Mouse (Mus musculus) liver, adult 2 months (tissue): Measurements from ENCODE around the gene Clpx. TPM values are rescaled to one million over a fixed set of nuclear protein-coding genes. Genes with fewer than 3 reads are reported as not detected.
"Not testable (repeated sequence)": the region's sequence is repeated elsewhere in the genome, so short reads cannot be mapped to it uniquely, and the experiment has no call there.

Experiments
- DNase-seq: peaks from one replicate; pipeline ENCODE4 v3.0.0-alpha.2; 2011; ENCODE audit warnings: low read depth, low spot score; ENCODE audit errors: extremely low read depth
- H3K27ac ChIP-seq: fragments of 200-500 bp; replicated peaks from 2 replicates; pipeline ENCODE4 v1.5.1; 2012; ENCODE audit warnings: low read depth, mild to moderate bottlenecking, control low read depth, inconsistent platforms, low read length; ENCODE audit not compliant: insufficient read depth
- H3K27me3 ChIP-seq: fragments of 200-500 bp; 2 replicates; pipeline ENCODE4 v1.6.1; 2012; ENCODE audit warnings: mild to moderate bottlenecking, moderate library complexity, low read length, inconsistent platforms; ENCODE audit not compliant: control insufficient read depth, insufficient read depth
- H3K36me3 ChIP-seq: fragments of 200-500 bp; 2 replicates; pipeline ENCODE4 v1.6.1; 2012; ENCODE audit warnings: low read length, inconsistent platforms; ENCODE audit not compliant: control insufficient read depth, insufficient read depth
- H3K4me1 ChIP-seq: fragments of 200-500 bp; 2 replicates; pipeline ENCODE4 v1.6.1; 2011; ENCODE audit warnings: low read length; ENCODE audit not compliant: control insufficient read depth, insufficient read depth
- H3K4me3 ChIP-seq: fragments of 200-500 bp; 2 replicates; pipeline ENCODE4 v1.5.1; 2011; ENCODE audit warnings: low read depth, mild to moderate bottlenecking, control low read depth, low read length, moderate library complexity; ENCODE audit not compliant: insufficient read depth
- H3K79me2 ChIP-seq: fragments of 200-500 bp; 2 replicates; pipeline ENCODE4 v1.6.1; 2012; ENCODE audit warnings: inconsistent platforms, mild to moderate bottlenecking, low read length, moderate library complexity; ENCODE audit not compliant: control insufficient read depth, insufficient read depth
- H3K9ac ChIP-seq: fragments of 200-500 bp; 2 replicates; pipeline ENCODE4 v1.6.1; 2012; ENCODE audit warnings: low read depth, mild to moderate bottlenecking, control low read depth, inconsistent platforms, low read length
- CTCF ChIP-seq: fragments of 200-500 bp; IDR thresholded peaks from 2 replicates; pipeline ENCODE4 v1.5.1; 2011; ENCODE audit warnings: low read depth, low read length, control low read depth
- POLR2A ChIP-seq: fragments of 200-500 bp; IDR thresholded peaks from 2 replicates; pipeline ENCODE4 v1.6.1; 2011; ENCODE audit warnings: low read length, control low read depth; ENCODE audit not compliant: insufficient read depth; ENCODE audit errors: extremely low read depth
- WGBS: fragments of 180-500 bp; shearing (Covaris S2); methylation state at CpG from one replicate; pipeline ENCODE4 v1.1.7; 2018; 5-methylcytosine and 5-hydroxymethylcytosine counted together
- polyA plus RNA-seq: library from polyadenylated mRNA; depleted of rRNA; stranded (reverse); fragments of >200 nt; gene quantifications from 2 replicates; pipeline ENCODE4 v1.2.3, GENCODE M21; 2012
- total RNA-seq: library from RNA; depleted of rRNA; stranded (reverse); fragments of >200 nt; gene quantifications from 2 replicates; pipeline ENCODE4 v1.2.3, GENCODE M21; 2014

Gene Clpx
- total and polyA plus RNA-seq, 2 experiments: 39.2 to 56.1 TPM

DNA sequence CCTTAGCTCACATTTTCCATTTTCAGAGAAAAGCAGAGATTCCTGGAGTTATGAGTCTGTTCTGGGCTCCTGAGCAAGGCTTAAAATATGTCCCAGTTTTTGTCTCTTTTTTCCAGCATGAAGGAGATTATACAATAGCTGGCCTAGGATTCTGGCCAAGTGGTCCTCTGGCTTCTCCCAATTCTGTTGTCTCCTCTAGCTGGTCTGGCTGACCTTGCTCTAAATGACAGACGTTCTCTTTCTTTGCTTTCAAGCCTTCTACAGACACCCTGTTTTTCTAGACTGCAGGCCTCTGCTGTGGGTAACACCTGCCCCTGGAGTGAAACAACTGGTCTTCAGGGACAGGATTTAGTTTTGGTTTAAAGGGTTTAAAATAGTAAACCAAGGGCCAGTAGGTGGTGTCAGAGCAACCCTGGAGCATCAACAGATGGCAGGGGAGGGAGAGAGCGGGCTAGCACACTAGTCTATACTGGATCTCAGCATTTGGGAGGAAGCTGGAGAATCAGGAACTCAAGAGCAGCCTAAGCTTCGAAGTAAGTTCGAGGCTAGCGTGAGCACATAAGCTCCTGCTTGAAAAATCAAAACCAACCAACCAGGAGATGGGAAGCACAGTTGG is 12.4 kb upstream of the Clpx start:
- H3K27ac ChIP-seq: no peak overlapping the region
- no peak for TF ChIP-seq CTCF
- no peak for TF ChIP-seq POLR2A
- 78% methylated on average over 5 of the region's 5 CpGs for WGBS
- H3K4me1 ChIP-seq: no peaks in the 10 kb centered on the region
- no peak overlapping the region for H3K4me3 ChIP-seq
- H3K27me3 ChIP-seq: no peaks in the 10 kb centered on the region
- H3K9ac ChIP-seq: no peak overlapping the region
- no peaks in the 10 kb centered on the region for H3K79me2 ChIP-seq
- H3K36me3 ChIP-seq: no peaks in the 10 kb centered on the region
- DNase-seq: no peak

DNA sequence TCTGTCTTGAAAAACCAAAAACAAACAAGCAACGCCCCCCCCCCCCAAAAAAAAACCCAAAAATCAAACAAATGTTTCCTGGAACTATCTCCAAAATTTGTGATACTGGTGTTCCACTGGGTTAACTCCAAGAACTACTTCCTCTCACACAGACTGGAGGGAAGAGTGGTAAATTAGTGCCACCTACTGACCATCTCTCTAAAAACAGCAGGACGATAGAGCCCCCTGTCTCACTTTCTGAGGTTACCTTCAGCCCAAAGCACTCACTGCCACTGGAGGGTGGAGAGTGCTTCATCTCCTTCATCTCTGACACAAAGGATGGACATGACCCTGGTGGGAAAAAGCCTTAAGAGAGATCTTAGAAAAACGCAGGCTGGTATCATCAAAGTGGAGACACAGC is 10.8 kb upstream of the Clpx start:
- no peaks in the 10 kb centered on the region for H3K27me3 ChIP-seq
- no peak for TF ChIP-seq POLR2A
- TF ChIP-seq CTCF: peak; percentile 42
- no peaks in the 10 kb centered on the region for H3K79me2 ChIP-seq
- DNase-seq: peak; percentile 65
- no peak overlapping the region for H3K27ac ChIP-seq
- 8% methylated on average over 3 of the region's 3 CpGs for WGBS
- no peak overlapping the region for H3K9ac ChIP-seq
- H3K36me3 ChIP-seq: no peaks in the 10 kb centered on the region
- H3K4me3 ChIP-seq: no peak overlapping the region
- H3K4me1 ChIP-seq: no peaks in the 10 kb centered on the region

DNA sequence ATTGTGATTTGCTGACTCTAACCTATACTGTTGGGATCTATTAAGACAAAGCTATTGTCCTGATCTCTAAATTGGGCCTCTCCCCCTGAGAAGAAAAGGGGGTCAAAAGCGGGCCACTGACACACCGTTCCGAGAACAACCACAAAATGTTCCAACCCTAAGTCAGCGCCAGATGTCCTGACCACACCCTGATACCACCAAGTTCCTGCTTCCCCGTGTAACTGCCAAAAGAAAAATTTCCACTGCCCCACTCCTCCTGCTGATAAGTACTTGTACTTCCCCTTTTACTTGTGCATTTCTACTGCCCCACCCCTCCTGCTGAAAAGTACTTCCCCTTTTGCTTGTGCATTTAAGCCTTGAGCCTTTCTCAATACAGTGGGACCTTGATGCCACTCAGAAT is 5.8 kb upstream of the Clpx start:
- not testable (repeated sequence) for H3K27ac ChIP-seq, H3K4me3 ChIP-seq, DNase-seq, H3K9ac ChIP-seq, H3K36me3 ChIP-seq, H3K79me2 ChIP-seq, H3K27me3 ChIP-seq
- WGBS: 79% methylated on average over 5 of the region's 5 CpGs
- H3K4me1 ChIP-seq: peaks cover 16% of the 10 kb centered on the region

DNA sequence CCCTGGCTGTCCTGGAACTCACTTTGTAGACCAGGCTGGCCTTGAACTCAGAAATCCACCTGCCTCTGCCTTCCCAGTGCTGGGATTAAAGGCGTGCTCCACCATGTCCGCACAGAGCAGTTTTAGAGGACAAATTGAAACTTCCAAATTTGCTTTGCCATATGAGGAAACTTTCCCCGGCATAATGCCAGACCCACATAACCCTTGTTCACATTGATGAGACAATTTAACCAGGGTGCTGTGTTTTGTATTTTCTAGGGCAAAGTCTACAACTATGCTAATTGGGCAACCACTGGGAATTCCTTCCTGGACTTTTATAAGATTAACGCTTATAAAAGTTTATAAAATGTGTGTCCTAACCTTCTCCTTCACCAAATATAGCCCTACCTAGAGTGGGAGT is 4.1 kb upstream of the Clpx start:
- WGBS: 19% methylated on average over 4 of the region's 4 CpGs
- DNase-seq: peak; percentile 99
- 0 out of 2 replicates have a peak overlapping the region, but pooled peaks have one; percentile 15 for H3K9ac ChIP-seq
- peaks cover 16% of the 10 kb centered on the region for H3K4me1 ChIP-seq
- H3K27ac ChIP-seq: peak overlapping the region; percentile 99
- H3K79me2 ChIP-seq: peaks cover 9% of the 10 kb centered on the region; the same call in 1 of the 2 replicates
- no peaks in the 10 kb centered on the region for H3K36me3 ChIP-seq
- H3K4me3 ChIP-seq: no peak overlapping the region
- TF ChIP-seq POLR2A: no peak
- TF ChIP-seq CTCF: no peak
- H3K27me3 ChIP-seq: no peaks in the 10 kb centered on the region

DNA sequence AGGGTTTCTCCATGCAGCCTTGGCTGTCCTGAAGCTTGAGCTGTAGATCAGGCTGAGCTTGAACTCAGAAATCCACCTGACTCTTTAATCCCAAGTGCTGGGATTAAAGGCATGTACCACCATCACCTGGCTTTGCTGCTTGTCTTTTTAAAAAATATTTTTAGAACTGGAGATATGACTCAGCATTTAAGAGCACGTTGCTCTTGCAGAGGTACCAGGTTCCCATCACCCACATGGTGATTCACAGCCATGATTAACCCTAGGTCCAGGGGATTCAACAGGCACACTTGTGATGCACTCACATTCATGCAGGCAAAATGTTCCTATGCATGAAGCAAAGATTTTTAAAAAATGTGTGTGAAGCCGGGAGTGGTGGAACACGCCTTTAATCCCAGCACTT is 1.6 kb upstream of the Clpx start:
- H3K79me2 ChIP-seq: peaks cover 11% of the 10 kb centered on the region; the same call in 1 of the 2 replicates
- H3K27me3 ChIP-seq: no peaks in the 10 kb centered on the region
- peak overlapping the region; percentile 97; the same call in 1 of the 2 replicates for H3K27ac ChIP-seq
- 66% methylated on average over 3 of the region's 3 CpGs for WGBS
- peaks cover under 1% of the 10 kb centered on the region; the same call in 1 of the 2 replicates for H3K36me3 ChIP-seq
- TF ChIP-seq POLR2A (no peak), CTCF (no peak)
- no peak overlapping the region for H3K4me3 ChIP-seq
- H3K4me1 ChIP-seq: peaks cover 20% of the 10 kb centered on the region
- no peak overlapping the region for H3K9ac ChIP-seq
- DNase-seq: peak; percentile 35

DNA sequence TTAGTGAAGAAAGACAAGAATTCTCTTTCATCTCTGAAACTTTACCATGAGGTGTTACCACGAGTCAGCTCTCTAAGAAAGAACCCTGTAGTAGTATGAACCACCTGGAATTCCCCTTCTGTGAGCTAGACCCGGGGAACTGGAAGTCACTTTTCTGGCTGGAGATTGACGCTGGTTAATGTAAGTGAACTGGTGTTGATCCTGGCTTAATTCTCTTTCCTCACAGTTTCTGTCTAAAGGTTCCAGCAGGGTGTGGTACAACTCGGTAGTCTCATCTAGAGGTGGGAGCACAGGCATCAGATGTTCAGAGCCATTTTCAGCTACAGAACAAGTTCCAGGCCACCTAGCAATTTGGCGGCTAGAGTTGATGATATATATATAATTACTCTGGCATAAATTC is 941 bp upstream of the Clpx start:
- H3K36me3 ChIP-seq: peaks cover 7% of the 10 kb centered on the region; the same call in 1 of the 2 replicates
- peaks cover 26% of the 10 kb centered on the region for H3K4me1 ChIP-seq
- H3K4me3 ChIP-seq: peak overlapping the region; percentile 76
- 2% methylated on average over 5 of the region's 5 CpGs for WGBS
- peak overlapping the region; percentile 91 for H3K9ac ChIP-seq
- no peak for TF ChIP-seq CTCF
- no peak for TF ChIP-seq POLR2A
- peaks cover 17% of the 10 kb centered on the region; the same call in 1 of the 2 replicates for H3K79me2 ChIP-seq
- H3K27me3 ChIP-seq: no peaks in the 10 kb centered on the region
- DNase-seq: peak; percentile 63
- peak overlapping the region; percentile 97 for H3K27ac ChIP-seq
